Mouse (Mus musculus) midbrain, embryonic 11.5 days (tissue): ENCODE measurements around the gene Vps8. TPM values are rescaled to one million over a fixed set of nuclear protein-coding genes. Genes with fewer than 3 reads are reported as not detected.
A peak's percentile ranks its signal among the peaks of the same experiment; 100 is the strongest.

Source experiments
- ATAC-seq: fragments of 200-750 bp; cut with Nextera tagmentation; 2 replicates; pipeline ENCODE4 v1.8.0; 2017; ENCODE audit warnings: moderate TSS enrichment, moderate library complexity; ENCODE audit not compliant: low FRiP score
- DNase-seq: peaks from one replicate; pipeline ENCODE4 v3.0.0; 2015; ENCODE audit warnings: low spot score; ENCODE audit errors: missing footprints
- H3K27ac ChIP-seq: fragments of 300-500 bp; sonication (generic); 2 replicates; pipeline ENCODE4 v1.5.1; 2014; ENCODE audit warnings: low read depth, low read length
- H3K27me3 ChIP-seq: fragments of 300-500 bp; sonication (generic); 2 replicates; pipeline ENCODE4 v1.6.1; 2014; ENCODE audit warnings: mild to moderate bottlenecking, low read length, moderate library complexity, mixed read lengths; ENCODE audit not compliant: control insufficient read depth, insufficient read depth
- H3K36me3 ChIP-seq: fragments of 300-500 bp; sonication (generic); 2 replicates; pipeline ENCODE4 v1.6.1; 2014; ENCODE audit warnings: mild to moderate bottlenecking, low read length, moderate library complexity, mixed read lengths; ENCODE audit not compliant: control insufficient read depth, insufficient read depth
- H3K4me1 ChIP-seq: fragments of 300-500 bp; sonication (generic); 2 replicates; pipeline ENCODE4 v1.6.1; 2014; ENCODE audit warnings: low read length; ENCODE audit not compliant: control insufficient read depth, insufficient read depth
- H3K4me2 ChIP-seq: fragments of 300-500 bp; sonication (generic); 2 replicates; pipeline ENCODE4 v1.6.1; 2014; ENCODE audit warnings: mild to moderate bottlenecking, moderate library complexity
- H3K4me3 ChIP-seq: fragments of 300-500 bp; sonication (generic); 2 replicates; pipeline ENCODE4 v1.5.1; 2014; ENCODE audit warnings: low read depth, low read length
- H3K9ac ChIP-seq: fragments of 300-500 bp; sonication (generic); 2 replicates; pipeline ENCODE4 v1.6.1; 2014; ENCODE audit warnings: low read length
- H3K9me3 ChIP-seq: fragments of 300-500 bp; sonication (generic); 2 replicates; pipeline ENCODE4 v1.6.1; 2016; ENCODE audit warnings: low read length; ENCODE audit not compliant: control insufficient read depth
- WGBS: fragments of 180-500 bp; shearing (Covaris S2); extraction: QIAGEN DNeasy Blood & Tissue Kit; methylation state at CpG from one replicate; pipeline ENCODE4 v1.1.7; 2014; 5-methylcytosine and 5-hydroxymethylcytosine counted together
- polyA plus RNA-seq: library from polyadenylated mRNA; unstranded; fragments of >200 nt; fragmentation: Nextera tagmentation; extraction: Ambion mirVana; gene quantifications from 2 replicates; pipeline ENCODE4 v1.2.1, GENCODE M21; 2014

The Vps8 gene
- polyA plus RNA-seq, 1 experiment from 2014 or later, result 27.1 TPM

GRCm38 (mm10) chr16:21538889-21539288 lies 116.0 kb downstream of the Vps8 start:
- ATAC-seq (no peak), DNase-seq (no peak)
- Histone ChIP-seq H3K27me3 (no peaks in the 10 kb centered on the region), H3K9me3 (no peaks in the 10 kb centered on the region), H3K4me3 (no peak overlapping the region), H3K4me1 (no peaks in the 10 kb centered on the region), H3K27ac (no peak overlapping the region), H3K9ac (no peak overlapping the region), H3K4me2 (no peak overlapping the region), H3K36me3 (no peaks in the 10 kb centered on the region)
- WGBS, result 57% methylated on average over 2 of the region's 2 CpGs

- no peak for ATAC-seq
- Histone ChIP-seq H3K4me2 (no peak overlapping the region), H3K4me3 (no peak overlapping the region), H3K36me3 (no peaks in the 10 kb centered on the region), H3K27ac (no peak overlapping the region), H3K4me1 (peaks cover 2% of the 10 kb centered on the region; the same call in 1 of the 2 replicates), H3K9me3 (no peaks in the 10 kb centered on the region), H3K27me3 (no peaks in the 10 kb centered on the region), H3K9ac (no peak overlapping the region)
- no peak for DNase-seq
- WGBS, result 55% methylated on average over 1 of the region's 1 CpGs
Measured at GRCm38 (mm10) chr16:21542559-21542958, 119.6 kb downstream of the Vps8 start.

DNA sequence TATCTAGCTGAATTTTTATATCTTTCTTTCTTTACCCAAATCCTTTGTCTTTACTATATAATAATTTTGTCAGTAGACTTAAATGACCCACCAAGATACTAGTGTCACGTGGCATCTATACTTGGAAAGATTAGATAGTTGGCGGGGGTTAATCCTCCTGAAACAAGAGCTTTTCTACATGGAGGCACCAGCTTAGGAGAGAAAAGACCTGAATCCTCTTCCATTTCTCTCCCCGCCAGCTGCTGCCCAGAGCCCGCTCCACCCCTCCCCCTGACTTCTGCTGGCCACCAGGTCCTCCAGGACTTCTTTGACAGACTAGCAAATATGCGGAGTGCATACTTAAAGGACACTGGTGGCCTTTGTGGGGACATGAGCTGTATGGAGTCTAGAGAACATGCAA lies 124.5 kb downstream of the Vps8 start:
- peaks cover 3% of the 10 kb centered on the region; the same call in 1 of the 2 replicates for H3K4me1 ChIP-seq
- no peaks in the 10 kb centered on the region for H3K36me3 ChIP-seq
- 35% methylated on average over 5 of the region's 5 CpGs for WGBS
- ATAC-seq, result peak; percentile 33; the same call in 1 of the 2 replicates
- H3K4me2 ChIP-seq, result no peak overlapping the region
- H3K27me3 ChIP-seq, result no peaks in the 10 kb centered on the region
- no peak for DNase-seq
- H3K27ac ChIP-seq, result no peak overlapping the region
- H3K9ac ChIP-seq, result no peak overlapping the region
- no peak overlapping the region for H3K4me3 ChIP-seq
- H3K9me3 ChIP-seq, result no peaks in the 10 kb centered on the region

- H3K36me3 ChIP-seq, result no peaks in the 10 kb centered on the region
- DNase-seq (peak; percentile 76), ATAC-seq (no peak)
- no peaks in the 10 kb centered on the region for H3K27me3 ChIP-seq
- no peaks in the 10 kb centered on the region for H3K9me3 ChIP-seq
- 92% methylated on average over 4 of the region's 4 CpGs for WGBS
- no peak overlapping the region; the same call in 1 of the 2 replicates for H3K9ac ChIP-seq
- H3K27ac ChIP-seq, result no peak overlapping the region
- H3K4me1 ChIP-seq, result peaks cover 3% of the 10 kb centered on the region; the same call in 1 of the 2 replicates
- no peak overlapping the region for H3K4me3 ChIP-seq
- no peak overlapping the region for H3K4me2 ChIP-seq
Measured at GRCm38 (mm10) chr16:21549751-21550150, 126.8 kb downstream of the Vps8 start.

DNA sequence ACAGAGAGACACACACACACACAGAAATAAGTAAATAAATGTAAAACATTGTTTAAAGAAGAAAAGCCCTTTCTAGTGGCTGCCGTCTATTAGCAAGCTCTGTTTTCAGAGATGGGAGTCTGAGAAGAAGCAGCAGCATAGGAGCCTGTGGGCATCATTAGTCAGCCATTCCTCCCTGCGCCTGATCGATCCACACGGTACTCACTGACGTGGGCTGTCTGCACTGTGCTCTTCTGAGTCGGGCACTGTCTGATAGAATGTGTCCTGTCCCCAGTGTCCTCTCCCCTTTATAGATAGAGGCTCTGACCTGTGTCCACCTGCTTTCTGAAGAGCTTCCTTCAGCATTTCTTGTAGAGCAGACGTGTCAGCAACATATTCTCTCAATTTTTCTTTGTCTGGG lies 127.5 kb downstream of the Vps8 start:
- no peak overlapping the region for H3K9ac ChIP-seq
- DNase-seq (no peak), ATAC-seq (no peak)
- no peaks in the 10 kb centered on the region for H3K27me3 ChIP-seq
- H3K4me2 ChIP-seq, result no peak overlapping the region
- no peaks in the 10 kb centered on the region for H3K36me3 ChIP-seq
- H3K27ac ChIP-seq, result no peak overlapping the region
- H3K4me1 ChIP-seq, result peaks cover 3% of the 10 kb centered on the region; the same call in 1 of the 2 replicates
- H3K4me3 ChIP-seq, result no peak overlapping the region
- 83% methylated on average over 7 of the region's 7 CpGs for WGBS
- H3K9me3 ChIP-seq, result no peaks in the 10 kb centered on the region

DNA sequence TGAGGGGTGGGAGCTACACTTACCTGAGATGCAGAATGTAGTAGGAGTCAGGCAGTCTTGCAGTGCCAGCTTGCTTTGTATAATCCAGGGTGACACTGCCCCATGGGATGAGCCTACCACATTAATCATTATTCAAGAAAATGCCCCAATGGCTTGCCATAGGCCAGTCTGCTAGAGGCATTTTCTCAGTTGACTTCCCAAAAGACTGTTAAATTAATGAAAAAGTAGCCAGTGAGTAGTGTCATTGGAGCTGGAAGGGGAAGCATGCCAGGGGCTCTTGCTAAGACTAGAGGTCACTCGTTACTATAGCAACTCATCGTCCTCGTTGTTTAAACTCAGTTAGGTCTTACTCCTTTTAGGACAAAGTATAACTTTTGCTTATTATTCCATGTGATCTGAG lies 130.6 kb downstream of the Vps8 start:
- no peaks in the 10 kb centered on the region for H3K27me3 ChIP-seq
- no peak for ATAC-seq
- H3K9me3 ChIP-seq, result no peaks in the 10 kb centered on the region
- no peaks in the 10 kb centered on the region for H3K36me3 ChIP-seq
- WGBS, result 92% methylated on average over 3 of the region's 3 CpGs
- H3K4me1 ChIP-seq, result no peaks in the 10 kb centered on the region; the same call in 1 of the 2 replicates
- no peak overlapping the region for H3K9ac ChIP-seq
- H3K4me3 ChIP-seq, result no peak overlapping the region
- H3K27ac ChIP-seq, result no peak overlapping the region
- no peak overlapping the region for H3K4me2 ChIP-seq
- DNase-seq, result peak; percentile 54

DNA sequence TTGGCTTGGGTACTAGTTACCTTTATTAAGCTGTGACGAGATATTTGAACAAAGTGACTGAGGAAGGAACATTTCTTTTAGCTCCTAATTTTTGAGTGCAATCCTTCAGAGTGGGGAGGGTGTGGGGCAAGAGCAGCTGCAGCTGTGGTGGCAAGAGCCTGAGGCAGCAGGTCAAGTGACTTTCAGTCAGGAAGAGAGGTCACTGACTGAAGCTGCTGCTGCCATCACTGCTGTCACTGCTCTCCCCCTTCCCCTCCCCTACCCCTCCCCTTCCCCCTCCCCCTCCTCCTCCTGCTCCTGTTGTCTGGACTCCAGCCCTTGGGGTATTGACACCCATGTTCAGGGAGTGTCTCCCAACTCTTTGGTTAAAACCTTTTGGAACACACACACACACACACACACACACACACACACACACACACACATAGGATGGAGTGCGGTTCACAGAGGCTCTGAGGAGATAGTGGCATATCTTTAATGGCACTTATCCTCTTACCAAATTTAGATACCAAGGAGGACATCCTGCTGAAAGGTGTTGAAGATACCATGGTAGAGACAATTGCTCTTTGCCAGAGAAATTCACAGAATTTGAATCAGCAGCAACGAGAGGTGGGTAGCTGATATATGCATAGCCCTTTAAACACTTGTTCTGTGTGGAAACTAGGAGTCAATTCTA lies 139.8 kb downstream of the Vps8 start:
- Histone ChIP-seq H3K27ac (no peak overlapping the region), H3K27me3 (no peaks in the 10 kb centered on the region), H3K36me3 (no peaks in the 10 kb centered on the region), H3K9me3 (no peaks in the 10 kb centered on the region), H3K4me1 (0 out of 2 replicates have a peak, but pooled peaks cover 5% of the 10 kb centered on the region), H3K4me3 (no peak overlapping the region), H3K9ac (no peak overlapping the region), H3K4me2 (no peak overlapping the region)
- 87% methylated on average over 3 of the region's 3 CpGs for WGBS
- no peak for DNase-seq
- peak; percentile 44; the same call in 1 of the 2 replicates for ATAC-seq

DNA sequence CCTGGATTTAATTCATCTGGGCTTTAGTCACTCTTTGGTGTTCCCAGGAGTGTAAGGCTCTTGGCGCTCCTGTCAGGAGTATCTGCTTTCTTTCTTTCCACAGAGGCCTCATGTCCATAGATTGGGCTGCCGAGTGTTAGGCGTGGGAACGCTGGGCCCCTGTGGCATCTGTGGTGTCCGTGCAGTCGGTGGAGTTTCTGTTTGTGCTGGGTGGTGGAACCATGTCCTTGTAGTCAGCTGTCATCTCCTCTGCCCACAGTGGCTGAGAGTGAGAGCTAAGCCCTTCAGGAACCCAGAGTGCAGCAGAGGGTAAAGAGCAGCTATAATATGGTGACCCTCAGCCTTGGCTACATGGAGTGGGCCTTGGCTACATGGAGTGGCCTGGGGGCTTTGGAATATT lies 140.4 kb downstream of the Vps8 start:
- Histone ChIP-seq H3K4me2 (no peak overlapping the region), H3K9ac (no peak overlapping the region), H3K27ac (no peak overlapping the region), H3K27me3 (no peaks in the 10 kb centered on the region), H3K9me3 (no peaks in the 10 kb centered on the region), H3K4me3 (no peak overlapping the region), H3K4me1 (0 out of 2 replicates have a peak, but pooled peaks cover 5% of the 10 kb centered on the region), H3K36me3 (no peaks in the 10 kb centered on the region)
- 87% methylated on average over 6 of the region's 6 CpGs for WGBS
- ATAC-seq (no peak), DNase-seq (peak; percentile 84)

GRCm38 (mm10) chr16:21567093-21567492 lies 144.2 kb downstream of the Vps8 start:
- no peak overlapping the region for H3K4me3 ChIP-seq
- 94% methylated on average over 5 of the region's 5 CpGs for WGBS
- ATAC-seq, result no peak
- H3K36me3 ChIP-seq, result no peaks in the 10 kb centered on the region
- 0 out of 2 replicates have a peak, but pooled peaks cover 5% of the 10 kb centered on the region for H3K4me1 ChIP-seq
- H3K27me3 ChIP-seq, result no peaks in the 10 kb centered on the region
- no peak overlapping the region for H3K27ac ChIP-seq
- H3K9ac ChIP-seq, result no peak overlapping the region
- H3K4me2 ChIP-seq, result no peak overlapping the region
- no peak for DNase-seq
- H3K9me3 ChIP-seq, result no peaks in the 10 kb centered on the region
